Mouse (Mus musculus) lung, adult 18-20 months (tissue): Measurements from ENCODE around the gene Scimp.
"Not testable (repeated sequence)": the region's sequence is repeated elsewhere in the genome, so short reads cannot be mapped to it uniquely, and the experiment has no call there.

Experiments
- DNase-seq, 2 experiments: peaks; one replicate each; pipeline ENCODE4 v3.0.0; 2022; ENCODE audit warnings: mixed read lengths in 2 of 2

Gene Scimp

DNA sequence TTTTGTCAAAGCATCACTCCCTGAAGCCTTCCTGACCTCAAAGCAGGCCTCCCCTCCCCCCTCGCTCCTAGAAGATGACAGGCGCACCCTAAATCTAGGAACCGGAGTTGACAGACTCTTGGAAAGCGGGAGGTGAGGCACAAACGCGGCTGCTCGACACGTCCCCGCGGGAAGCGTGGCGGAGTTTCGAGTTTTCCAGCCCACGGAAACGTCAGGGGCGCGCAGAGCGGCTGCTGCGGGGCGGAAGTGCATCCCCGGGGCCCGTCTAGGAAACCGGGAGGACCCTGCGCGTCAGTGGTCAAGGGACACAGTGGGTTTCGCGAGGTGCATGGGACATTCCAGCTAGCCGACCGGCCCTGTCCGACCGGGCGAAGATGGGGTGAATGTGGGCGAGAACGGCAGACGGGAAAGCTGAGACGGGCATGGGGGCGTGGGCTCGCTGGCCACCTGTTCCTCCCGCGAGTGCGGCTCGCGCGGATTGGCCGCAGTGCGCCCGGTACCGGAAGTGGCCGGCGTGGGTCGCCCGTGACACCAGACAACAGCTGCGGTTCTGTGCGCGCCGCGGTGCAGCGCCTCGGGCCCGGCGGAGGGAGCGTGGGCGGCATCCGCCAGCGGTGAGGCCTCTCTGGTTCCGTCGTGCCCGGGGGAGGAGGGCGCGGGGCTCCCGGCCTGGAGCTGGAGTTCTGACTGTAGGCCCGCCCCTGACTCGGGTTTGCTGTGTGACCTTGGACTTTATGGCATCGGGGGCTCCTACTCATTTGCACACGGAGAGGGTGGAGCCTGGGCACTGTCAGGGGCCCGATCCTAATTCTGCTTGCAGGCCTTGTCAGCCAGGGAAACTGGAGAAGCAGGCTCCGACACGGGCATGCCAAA is 48.2 kb downstream of the Scimp start, which contains the start of gene Zfp3:
TSS of gene Zfp3 (plus strand) at position 274 of the 873 bp plus-strand sequence.
- DNase-seq = peak; percentile 81 to 83

DNA sequence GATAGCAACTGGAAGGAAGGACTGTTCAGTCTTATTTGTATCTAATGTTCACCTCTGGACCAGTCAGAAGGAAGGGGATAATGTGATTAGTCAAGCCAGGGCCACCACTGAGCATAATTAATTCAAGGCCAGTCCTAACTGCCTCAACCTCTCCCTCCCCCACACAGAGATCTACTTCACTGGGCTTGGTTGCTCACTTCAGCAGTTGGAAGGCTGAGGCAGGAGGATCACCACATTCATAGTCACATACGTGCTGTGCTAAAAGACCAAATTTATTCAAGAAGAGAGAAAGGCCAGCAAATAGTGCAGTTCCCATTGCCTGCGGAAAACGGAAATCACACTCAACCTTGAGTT is 48.8 kb downstream of the Scimp start:
- no peak for DNase-seq

DNA sequence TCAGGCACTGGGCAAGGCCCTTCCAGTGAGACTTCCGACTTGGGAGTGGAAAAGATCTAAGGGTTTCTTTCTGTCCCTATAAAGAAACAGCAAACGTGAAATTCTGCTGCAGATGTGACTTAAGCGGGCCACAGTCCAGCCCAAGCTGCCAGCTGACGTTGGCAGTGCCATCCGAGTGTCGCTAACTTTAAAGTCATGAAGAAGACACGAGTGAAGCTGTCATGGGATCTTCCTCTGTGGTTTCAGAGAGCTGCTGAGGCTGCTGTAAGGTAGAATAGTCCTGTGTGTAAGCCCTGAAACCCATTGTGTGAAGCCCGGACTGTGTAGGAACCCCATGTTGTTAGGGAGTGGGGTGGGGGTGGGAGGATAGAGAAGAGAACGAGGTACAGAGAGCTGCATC is 49.7 kb downstream of the Scimp start:
- no peak for DNase-seq

DNA sequence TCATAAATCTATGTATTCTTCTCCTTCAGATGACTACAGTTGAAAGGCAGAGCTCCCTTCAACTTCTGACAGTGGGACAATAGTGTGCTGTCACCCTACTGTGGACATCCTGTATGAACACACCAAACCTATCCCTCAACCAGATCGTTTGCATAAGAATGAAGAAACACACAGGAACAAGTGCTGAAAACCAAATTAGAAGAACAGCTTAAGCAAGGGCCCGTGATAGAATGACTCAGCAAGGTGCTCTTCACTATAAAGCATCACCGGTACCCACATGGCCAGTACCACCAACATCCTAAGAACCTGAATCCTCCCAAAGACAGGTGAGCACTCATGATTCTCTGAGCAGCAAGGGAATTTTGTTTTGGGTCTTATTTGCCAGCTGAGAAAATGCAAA is 51.9 kb downstream of the Scimp start:
- DNase-seq = not testable (repeated sequence)

DNA sequence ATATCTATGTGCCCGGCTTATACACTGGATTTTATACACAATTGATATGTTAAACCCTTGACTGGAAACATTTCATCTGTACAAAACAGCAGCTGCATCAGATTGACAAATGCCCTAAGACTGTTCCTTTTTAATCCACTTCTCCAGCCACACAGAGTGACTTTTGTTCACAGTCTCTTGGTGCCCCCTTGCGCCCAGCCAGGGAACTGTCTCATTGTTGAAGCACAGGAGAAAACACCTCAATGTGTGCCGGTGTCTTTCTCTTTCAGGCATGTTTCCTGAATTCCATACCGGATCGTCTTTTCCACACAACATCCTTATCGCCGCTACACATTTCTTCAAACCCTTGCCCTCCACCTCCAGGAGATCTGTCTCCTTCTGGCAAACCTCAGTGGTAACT is 56.7 kb downstream of the Scimp start:
- DNase-seq = peak; percentile 69 to 72

DNA sequence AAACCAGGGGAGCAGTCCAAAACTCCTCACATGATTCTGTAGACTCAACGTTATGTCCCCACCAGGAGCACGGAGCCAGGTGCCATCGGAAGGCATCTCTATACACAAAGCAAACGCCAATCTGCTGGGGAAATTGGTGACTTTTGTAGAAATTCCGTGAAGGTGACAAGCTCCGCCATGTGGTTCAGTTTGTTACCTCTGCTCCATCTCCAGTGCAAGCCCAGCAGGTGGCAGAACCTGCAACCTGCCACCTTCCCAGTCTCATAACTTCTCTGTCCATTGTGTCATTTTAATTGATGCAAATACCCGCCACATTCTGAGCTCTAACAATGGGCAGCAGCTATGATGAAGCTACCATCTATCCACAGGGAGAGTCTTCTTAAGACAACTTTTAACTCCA is 57.4 kb downstream of the Scimp start:
- DNase-seq = no peak

DNA sequence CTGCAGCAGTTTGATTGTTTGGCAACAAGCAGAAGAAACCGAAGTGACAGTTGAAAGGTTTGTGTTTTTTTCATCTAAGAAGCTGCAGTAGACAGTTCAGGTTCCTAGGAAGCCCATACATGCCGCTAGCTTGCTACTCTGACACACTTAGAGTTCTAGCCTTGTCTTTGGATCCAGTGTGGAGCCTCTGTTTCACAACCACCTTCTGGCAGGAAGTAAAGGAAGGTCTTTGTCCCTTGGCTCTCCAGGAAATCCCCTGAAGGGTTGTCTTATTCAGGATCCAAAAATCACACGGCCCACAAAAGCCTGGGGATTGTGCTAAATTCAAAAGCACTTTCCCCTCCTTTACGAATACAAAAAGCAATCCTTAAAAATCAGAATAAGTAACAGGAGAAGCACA is 57.9 kb downstream of the Scimp start:
- DNase-seq = no peak

DNA sequence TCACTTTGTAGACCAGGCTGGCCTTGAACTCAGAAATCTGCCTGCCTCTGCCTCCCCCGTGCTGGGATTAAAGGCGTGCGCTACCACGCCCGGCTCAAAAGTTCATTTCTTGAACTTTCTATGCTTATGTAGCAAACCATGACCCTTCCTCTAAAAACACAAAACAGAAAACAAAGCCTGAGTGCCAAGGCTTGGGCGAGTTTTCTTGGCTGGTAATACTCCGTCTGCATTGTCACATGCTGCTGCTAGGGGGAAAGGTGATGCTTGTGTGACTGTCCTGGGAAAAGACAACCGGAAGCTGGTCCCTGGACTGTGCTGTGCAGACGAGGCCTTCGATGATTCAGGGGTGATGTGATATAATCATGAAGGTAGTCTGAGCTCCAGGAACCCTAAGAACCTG is 59.2 kb downstream of the Scimp start:
- no peak for DNase-seq

DNA sequence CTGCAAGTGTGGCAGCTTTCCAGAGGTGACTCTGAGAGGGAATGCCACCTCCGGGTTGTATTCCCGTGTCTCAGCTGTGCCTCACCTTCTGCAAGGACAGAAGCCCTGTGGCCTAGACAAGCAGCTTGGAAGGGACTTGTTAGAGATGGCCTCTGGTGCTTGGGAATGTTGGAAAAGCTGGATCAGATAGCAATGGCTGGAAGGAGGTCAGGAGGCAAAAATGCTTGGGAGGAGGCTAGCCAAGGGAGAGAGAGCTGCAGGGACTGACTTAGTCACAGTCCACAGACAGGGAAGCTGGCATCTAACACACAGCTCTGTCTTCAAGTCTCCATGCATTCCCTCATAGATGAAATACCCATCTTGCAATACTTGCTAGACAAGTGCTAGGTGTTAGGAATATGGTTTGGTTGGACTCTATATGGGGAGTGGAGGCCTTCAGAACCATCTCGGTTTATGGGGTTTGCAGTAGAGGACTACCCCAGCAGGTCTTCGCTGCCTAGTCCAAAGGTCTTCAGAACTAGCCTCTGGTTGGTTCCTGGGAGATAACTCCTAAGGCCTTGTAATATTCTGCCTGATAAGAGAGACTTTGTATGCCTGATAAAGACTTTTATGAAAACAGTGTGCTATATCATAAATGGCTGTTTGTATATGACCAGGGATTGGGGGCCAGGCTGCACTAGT is 59.9 kb downstream of the Scimp start:
- DNase-seq = no peak

DNA sequence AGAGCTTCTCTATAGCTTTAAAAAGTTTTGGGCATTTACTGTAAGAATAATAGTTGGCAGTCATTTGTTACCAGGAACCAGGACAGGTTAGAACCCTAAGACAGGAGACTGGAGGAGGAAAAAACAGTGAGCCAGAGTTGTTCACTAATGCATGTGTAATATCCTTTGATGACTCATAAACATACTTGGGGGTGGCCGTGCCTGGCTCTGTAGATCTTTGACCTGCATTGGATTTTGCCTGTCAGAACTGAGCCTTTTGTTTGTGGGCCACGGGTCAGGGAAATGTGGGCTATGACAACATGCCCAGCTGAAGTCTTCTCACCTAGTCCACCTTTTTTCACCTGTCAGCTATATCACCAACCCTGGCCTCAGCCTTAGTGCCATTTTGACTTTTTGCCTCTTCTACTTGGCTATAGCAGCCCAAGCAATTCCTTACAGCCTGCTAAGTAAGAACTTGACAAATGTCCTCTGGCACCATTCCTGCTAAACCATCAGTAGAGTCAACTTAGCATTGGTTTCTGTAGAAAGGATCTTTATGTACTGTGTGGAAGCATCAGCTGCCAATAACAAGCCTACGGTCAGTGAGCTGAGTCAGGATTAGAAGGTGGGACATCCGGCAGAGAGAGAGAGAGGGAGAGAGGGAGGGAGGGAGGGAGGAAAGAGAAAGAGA is 64.4 kb downstream of the Scimp start:
- no peak for DNase-seq

DNA sequence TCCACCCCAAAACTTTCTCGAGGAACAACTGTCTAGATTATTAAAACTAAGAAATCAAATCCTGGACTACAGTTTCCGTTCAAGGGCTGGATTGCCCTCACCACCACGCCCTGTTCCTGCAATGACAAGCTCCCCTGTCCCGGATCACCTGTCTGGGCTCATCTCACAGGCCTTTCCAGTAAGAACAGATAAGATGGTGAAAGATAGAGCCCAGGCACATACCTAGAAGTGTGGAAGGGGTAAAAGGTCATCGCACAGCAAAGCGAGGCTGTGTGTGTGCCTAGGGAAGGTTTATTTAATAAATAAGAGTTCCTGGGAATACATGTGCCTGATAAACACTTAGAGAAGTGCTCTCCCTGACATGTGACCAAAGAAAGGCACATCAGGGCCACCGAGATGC is 66.8 kb downstream of the Scimp start:
- no peak for DNase-seq

DNA sequence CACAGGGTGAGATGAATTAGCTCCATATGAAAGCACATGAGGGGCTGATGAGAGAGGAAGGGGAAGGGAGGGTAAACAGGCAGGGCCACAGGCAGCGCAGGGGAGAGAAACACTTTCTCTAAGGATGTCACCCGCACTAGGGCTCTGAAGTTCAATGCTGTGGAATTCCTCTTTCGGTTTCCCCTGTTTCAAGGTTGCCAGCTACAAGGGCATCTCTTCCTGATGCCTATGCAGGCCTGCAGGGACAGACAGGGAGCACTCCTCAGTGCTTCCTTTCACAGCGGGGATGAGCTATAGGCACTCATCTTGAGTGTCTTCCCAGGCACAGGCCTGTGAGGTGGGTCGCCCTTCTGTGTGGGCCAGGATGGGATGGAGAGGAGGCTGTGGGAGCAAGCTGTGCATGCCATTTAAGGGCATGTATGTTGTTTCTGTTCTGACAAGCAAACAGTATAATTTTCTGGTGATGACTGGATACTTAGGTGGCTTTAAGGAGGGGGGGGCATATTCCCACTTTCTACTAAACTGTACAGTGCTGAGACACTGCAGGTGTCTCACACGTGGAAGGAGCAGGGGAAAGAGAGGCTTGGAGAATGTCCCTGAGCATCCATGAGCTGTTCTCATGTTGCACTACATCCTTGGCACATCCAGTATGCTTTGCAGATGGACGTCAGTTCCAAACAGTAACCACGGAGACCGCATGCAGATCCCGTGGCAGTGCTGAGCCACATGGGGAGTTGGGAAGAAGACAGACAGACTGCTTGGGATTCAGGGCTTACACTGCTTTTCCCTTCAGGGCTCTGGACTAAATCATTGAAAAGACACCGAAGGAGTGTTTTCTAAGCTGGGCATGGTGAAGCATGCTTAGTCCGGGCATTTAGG is 69.6 kb downstream of the Scimp start:
- DNase-seq = no peak

DNA sequence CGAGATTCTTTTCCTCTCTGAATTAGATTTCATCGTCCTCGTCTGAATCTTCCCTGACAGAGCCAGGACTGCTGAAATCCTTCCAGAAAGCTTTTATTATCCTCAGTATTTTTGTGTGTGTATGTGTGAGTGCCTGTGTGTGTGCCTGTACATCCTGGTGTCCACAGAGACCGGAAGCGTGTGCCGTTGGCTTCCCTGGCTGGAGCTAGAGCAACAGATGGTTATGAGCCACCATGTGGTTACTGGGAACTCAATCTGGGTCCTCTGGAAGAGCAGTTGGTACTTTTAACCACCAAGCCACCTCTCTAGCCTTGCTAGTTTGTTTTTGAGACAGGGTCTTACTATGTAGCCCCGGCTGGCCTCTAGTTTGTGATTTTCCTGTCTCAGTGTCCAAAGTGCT is 70.3 kb downstream of the Scimp start:
- no peak for DNase-seq

DNA sequence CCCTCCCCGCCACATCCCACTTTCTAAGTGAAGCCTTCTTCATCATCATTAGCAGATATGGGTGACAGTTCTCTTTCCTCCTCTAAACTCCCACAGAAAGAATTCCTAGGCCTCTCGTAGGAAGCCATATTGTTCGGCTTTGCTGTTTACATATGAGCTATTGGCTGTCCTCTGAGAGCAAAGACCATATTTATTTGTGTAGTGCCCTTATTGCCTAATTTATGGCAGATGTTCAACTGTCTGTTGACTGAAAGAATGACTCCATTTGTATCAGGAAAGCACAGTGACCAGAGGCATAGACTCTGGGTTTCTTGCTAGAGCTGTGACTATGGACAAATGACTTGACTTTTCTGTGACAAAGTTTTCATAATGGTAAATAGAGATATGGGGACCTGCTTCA is 70.8 kb downstream of the Scimp start:
- no peak for DNase-seq
